Mouse (Mus musculus) heart, embryonic 13.5 days (tissue): ENCODE results near the gene Pakap. TPM values are rescaled to one million over a fixed set of nuclear protein-coding genes. Genes with fewer than 3 reads are reported as not detected.
A peak's percentile ranks its signal among the peaks of the same experiment; 100 is the strongest.

Experiments
- ATAC-seq: fragments of 200-750 bp; cut with Nextera tagmentation; 2 replicates; pipeline ENCODE4 v1.8.0; 2017; ENCODE audit warnings: moderate TSS enrichment; ENCODE audit not compliant: insufficient number of reproducible peaks, low FRiP score, low TSS enrichment; ENCODE audit errors: extremely low read depth
- H3K27ac ChIP-seq: fragments of 300-500 bp; sonication (generic); replicated peaks from 2 replicates; pipeline ENCODE4 v1.5.1; 2015; ENCODE audit warnings: moderate library complexity, mild to moderate bottlenecking, inconsistent platforms
- H3K27me3 ChIP-seq: fragments of 300-500 bp; sonication (generic); replicated peaks from 2 replicates; pipeline ENCODE4 v1.6.1; 2015; ENCODE audit warnings: mild to moderate bottlenecking, inconsistent platforms
- H3K36me3 ChIP-seq: fragments of 300-500 bp; sonication (generic); 2 replicates; pipeline ENCODE4 v1.6.1; 2015; ENCODE audit warnings: mild to moderate bottlenecking, inconsistent platforms
- H3K4me1 ChIP-seq: fragments of 300-500 bp; sonication (generic); 2 replicates; pipeline ENCODE4 v1.6.1; 2015; ENCODE audit warnings: inconsistent platforms
- H3K4me2 ChIP-seq: fragments of 300-500 bp; sonication (generic); 2 replicates; pipeline ENCODE4 v1.6.1; 2015; ENCODE audit warnings: inconsistent platforms, mild to moderate bottlenecking, moderate library complexity
- H3K4me3 ChIP-seq: fragments of 300-500 bp; sonication (generic); 2 replicates; pipeline ENCODE4 v1.5.1; 2015; ENCODE audit warnings: moderate library complexity, mild to moderate bottlenecking, inconsistent platforms
- H3K9ac ChIP-seq: fragments of 300-500 bp; sonication (generic); 2 replicates; pipeline ENCODE4 v1.6.1; 2015; ENCODE audit warnings: inconsistent platforms, mild to moderate bottlenecking, moderate library complexity
- H3K9me3 ChIP-seq: fragments of 300-500 bp; sonication (generic); 2 replicates; pipeline ENCODE4 v1.6.1; 2016; ENCODE audit warnings: inconsistent platforms
- WGBS: fragments of 180-500 bp; shearing (Covaris S2); methylation state at CpG from one replicate; pipeline ENCODE4 v1.1.7; 2015; ENCODE audit warnings: mixed read lengths; 5-methylcytosine and 5-hydroxymethylcytosine counted together
- polyA plus RNA-seq: library from polyadenylated mRNA; unstranded; fragments of >200 nt; fragmentation: Nextera tagmentation; extraction: Ambion mirVana; gene quantifications from 2 replicates; pipeline ENCODE4 v1.2.1, GENCODE M21; 2015

Pakap gene
- polyA plus RNA-seq, 1 experiment from 2014 or later: 49.3 TPM

- WGBS: 32% methylated on average over 6 of the region's 6 CpGs
- peaks cover 95% of the 10 kb centered on the region for H3K4me1 ChIP-seq
- no peak for ATAC-seq
- no peak overlapping the region for H3K4me3 ChIP-seq
- H3K4me2 ChIP-seq: peak overlapping the region; percentile 39
- H3K27ac ChIP-seq: peak overlapping the region; percentile 90
- peak overlapping the region; percentile 71 for H3K9ac ChIP-seq
- H3K36me3 ChIP-seq: peaks cover 19% of the 10 kb centered on the region
- no peaks in the 10 kb centered on the region for H3K9me3 ChIP-seq
- H3K27me3 ChIP-seq: no peaks in the 10 kb centered on the region
Measured at GRCm38 (mm10) chr4:57574646-57575045, 6.7 kb downstream of the Pakap start.

- Histone ChIP-seq H3K36me3 (peaks cover 26% of the 10 kb centered on the region), H3K4me2 (peak overlapping the region; percentile 39), H3K9ac (peak overlapping the region; percentile 60), H3K27me3 (no peaks in the 10 kb centered on the region), H3K9me3 (no peaks in the 10 kb centered on the region), H3K4me3 (no peak overlapping the region), H3K4me1 (peaks cover 100% of the 10 kb centered on the region), H3K27ac (peak overlapping the region; percentile 90)
- WGBS: 56% methylated on average over 5 of the region's 5 CpGs
- no peak for ATAC-seq
Measured at GRCm38 (mm10) chr4:57575686-57576085, 7.7 kb downstream of the Pakap start.

- 42% methylated on average over 11 of the region's 11 CpGs for WGBS
- peaks cover 100% of the 10 kb centered on the region for H3K4me1 ChIP-seq
- no peaks in the 10 kb centered on the region for H3K27me3 ChIP-seq
- peaks cover 27% of the 10 kb centered on the region for H3K36me3 ChIP-seq
- H3K4me3 ChIP-seq: no peak overlapping the region
- H3K9me3 ChIP-seq: no peaks in the 10 kb centered on the region
- no peak for ATAC-seq
- H3K27ac ChIP-seq: peak overlapping the region; percentile 90
- peak overlapping the region; percentile 39 for H3K4me2 ChIP-seq
- H3K9ac ChIP-seq: peak overlapping the region; percentile 53
Measured at GRCm38 (mm10) chr4:57576095-57576494, 8.1 kb downstream of the Pakap start.

GRCm38 (mm10) chr4:57579683-57580082 is 11.7 kb downstream of the Pakap start:
- H3K4me3 ChIP-seq: no peak overlapping the region
- H3K27me3 ChIP-seq: no peaks in the 10 kb centered on the region
- peaks cover 93% of the 10 kb centered on the region for H3K4me1 ChIP-seq
- peak overlapping the region; percentile 46 for H3K4me2 ChIP-seq
- no peaks in the 10 kb centered on the region for H3K9me3 ChIP-seq
- ATAC-seq: no peak
- peak overlapping the region; percentile 59; the same call in 1 of the 2 replicates for H3K9ac ChIP-seq
- WGBS: 31% methylated on average over 10 of the region's 10 CpGs
- H3K27ac ChIP-seq: peak overlapping the region; percentile 73
- peaks cover 12% of the 10 kb centered on the region for H3K36me3 ChIP-seq

GRCm38 (mm10) chr4:57585281-57585800 is 17.4 kb downstream of the Pakap start:
- Histone ChIP-seq H3K27ac (peak overlapping the region; percentile 91), H3K9ac (no peak overlapping the region), H3K4me2 (no peak overlapping the region), H3K4me1 (peaks cover 89% of the 10 kb centered on the region), H3K36me3 (peaks cover 4% of the 10 kb centered on the region), H3K9me3 (no peaks in the 10 kb centered on the region), H3K27me3 (no peaks in the 10 kb centered on the region), H3K4me3 (no peak overlapping the region)
- WGBS: 58% methylated on average over 6 of the region's 6 CpGs
- no peak for ATAC-seq

- Histone ChIP-seq H3K27me3 (no peaks in the 10 kb centered on the region), H3K4me2 (peak overlapping the region; percentile 29; the same call in 1 of the 2 replicates), H3K27ac (peak overlapping the region; percentile 91), H3K9me3 (no peaks in the 10 kb centered on the region), H3K9ac (peak overlapping the region; percentile 2), H3K4me1 (peaks cover 89% of the 10 kb centered on the region), H3K36me3 (no peaks in the 10 kb centered on the region; the same call in none of the 2 replicates), H3K4me3 (no peak overlapping the region)
- no peak for ATAC-seq
- 30% methylated on average over 7 of the region's 7 CpGs for WGBS
Measured at GRCm38 (mm10) chr4:57586933-57587658, 19.1 kb downstream of the Pakap start.

- H3K4me2 ChIP-seq: peak overlapping the region; percentile 29
- H3K9ac ChIP-seq: no peak overlapping the region
- peak; percentile 47; the same call in 1 of the 2 replicates for ATAC-seq
- H3K27ac ChIP-seq: peak overlapping the region; percentile 91
- no peak overlapping the region for H3K4me3 ChIP-seq
- no peaks in the 10 kb centered on the region; the same call in none of the 2 replicates for H3K36me3 ChIP-seq
- H3K4me1 ChIP-seq: peaks cover 94% of the 10 kb centered on the region
- no peaks in the 10 kb centered on the region for H3K9me3 ChIP-seq
- H3K27me3 ChIP-seq: no peaks in the 10 kb centered on the region
- WGBS: 45% methylated on average over 1 of the region's 1 CpGs
Measured at GRCm38 (mm10) chr4:57588356-57588755, 20.4 kb downstream of the Pakap start.

- peak; percentile 17; the same call in 1 of the 2 replicates for ATAC-seq
- Histone ChIP-seq H3K4me1 (peaks cover 79% of the 10 kb centered on the region), H3K27me3 (no peaks in the 10 kb centered on the region), H3K9ac (0 out of 2 replicates have a peak overlapping the region, but pooled peaks have one; percentile 10), H3K4me2 (0 out of 2 replicates have a peak overlapping the region, but pooled peaks have one; percentile 6), H3K36me3 (peaks cover 10% of the 10 kb centered on the region), H3K9me3 (no peaks in the 10 kb centered on the region), H3K4me3 (no peak overlapping the region), H3K27ac (peak overlapping the region; percentile 82)
- WGBS: 64% methylated on average over 4 of the region's 4 CpGs
Measured at GRCm38 (mm10) chr4:57592751-57593150, 24.8 kb downstream of the Pakap start.

- ATAC-seq: no peak
- Histone ChIP-seq H3K4me1 (peaks cover 85% of the 10 kb centered on the region), H3K4me2 (no peak overlapping the region), H3K9ac (peak overlapping the region; percentile 54), H3K27ac (peak overlapping the region; percentile 56), H3K9me3 (no peaks in the 10 kb centered on the region), H3K27me3 (no peaks in the 10 kb centered on the region), H3K4me3 (no peak overlapping the region), H3K36me3 (peaks cover 8% of the 10 kb centered on the region)
- whole genome bisulfite sequencing: 69% methylated on average over 6 of the region's 6 CpGs
Measured at GRCm38 (mm10) chr4:57599946-57600345, 32.0 kb downstream of the Pakap start.

GRCm38 (mm10) chr4:57600685-57601457 is 32.9 kb downstream of the Pakap start:
- no peaks in the 10 kb centered on the region for H3K27me3 ChIP-seq
- no peak overlapping the region for H3K4me3 ChIP-seq
- 71% methylated on average over 11 of the region's 11 CpGs for WGBS
- H3K36me3 ChIP-seq: 0 out of 2 replicates have a peak, but pooled peaks cover 5% of the 10 kb centered on the region
- peaks cover 85% of the 10 kb centered on the region for H3K4me1 ChIP-seq
- peak overlapping the region; percentile 37; the same call in 1 of the 2 replicates for H3K9ac ChIP-seq
- no peak for ATAC-seq
- H3K9me3 ChIP-seq: no peaks in the 10 kb centered on the region
- no peak overlapping the region; the same call in 1 of the 2 replicates for H3K4me2 ChIP-seq
- peak overlapping the region; percentile 73 for H3K27ac ChIP-seq

- H3K4me3 ChIP-seq: no peak overlapping the region
- no peaks in the 10 kb centered on the region for H3K27me3 ChIP-seq
- H3K9ac ChIP-seq: peak overlapping the region; percentile 37
- no peak for ATAC-seq
- H3K36me3 ChIP-seq: 0 out of 2 replicates have a peak, but pooled peaks cover 5% of the 10 kb centered on the region
- no peak overlapping the region; the same call in 1 of the 2 replicates for H3K4me2 ChIP-seq
- peak overlapping the region; percentile 73 for H3K27ac ChIP-seq
- H3K4me1 ChIP-seq: peaks cover 85% of the 10 kb centered on the region
- no peaks in the 10 kb centered on the region for H3K9me3 ChIP-seq
- WGBS: 30% methylated on average over 9 of the region's 9 CpGs
Measured at GRCm38 (mm10) chr4:57601458-57601835, 33.5 kb downstream of the Pakap start.
